Mouse (Mus musculus) mouse trophoblast stem cell (cell line): ENCODE results near the gene Spcs2.
"Not testable (repeated sequence)": the region's sequence is repeated elsewhere in the genome, so short reads cannot be mapped to it uniquely, and the experiment has no call there.

Source experiments
- in situ Hi-C, 2 experiments: fragments of 300-500 bp; cut with MseI, MboI; formaldehyde crosslinking; loops; 2 replicates in 1 of 2; 3 replicates in 1 of 2; pipeline ENCODE4 v1.15.1; 2025

Spcs2 gene

DNA sequence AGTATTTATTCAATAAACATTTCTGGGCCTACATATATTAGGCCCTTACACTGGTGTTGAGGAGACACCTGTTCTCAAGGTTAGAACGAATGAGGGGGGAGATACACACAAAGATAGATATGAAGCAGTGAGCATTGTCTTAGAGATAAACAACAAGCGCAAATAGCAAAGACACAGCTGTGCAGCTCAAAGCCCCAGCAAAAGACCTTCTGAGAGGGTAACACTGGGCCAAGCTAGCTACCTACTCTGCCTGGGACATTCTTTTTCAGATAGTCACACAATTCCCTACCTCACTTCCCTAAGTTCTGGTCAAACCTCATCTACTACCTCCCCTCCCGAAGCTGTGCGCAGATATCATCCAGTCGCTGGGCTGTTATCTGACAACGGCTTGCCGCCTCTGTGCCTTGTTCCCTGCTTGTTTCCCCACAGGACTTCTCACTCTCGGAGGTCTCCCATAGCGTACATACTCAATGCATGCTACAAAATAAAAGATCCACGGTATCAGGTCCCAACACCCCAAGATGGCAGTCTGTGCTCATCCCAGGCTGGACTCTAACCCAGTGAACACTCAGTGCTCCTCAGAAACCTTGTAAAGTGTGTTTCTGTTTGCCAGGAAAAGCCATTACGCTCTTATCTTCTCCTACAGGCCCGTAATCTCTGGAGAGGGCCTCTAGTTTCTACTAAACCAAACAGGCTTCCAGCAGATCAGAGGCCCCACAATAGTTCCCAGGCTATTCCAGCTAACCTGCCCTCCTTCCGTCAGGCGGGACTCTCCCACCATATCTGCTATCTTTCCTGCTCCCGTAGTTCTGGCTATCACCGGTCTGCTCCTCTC is 38.4 kb downstream of the Spcs2 start:
- in situ Hi-C loops = no loop called here

- in situ Hi-C loops = no loop called here
Measured at GRCm38 (mm10) chr7:99823045-99823663, 40.1 kb downstream of the Spcs2 start.

DNA sequence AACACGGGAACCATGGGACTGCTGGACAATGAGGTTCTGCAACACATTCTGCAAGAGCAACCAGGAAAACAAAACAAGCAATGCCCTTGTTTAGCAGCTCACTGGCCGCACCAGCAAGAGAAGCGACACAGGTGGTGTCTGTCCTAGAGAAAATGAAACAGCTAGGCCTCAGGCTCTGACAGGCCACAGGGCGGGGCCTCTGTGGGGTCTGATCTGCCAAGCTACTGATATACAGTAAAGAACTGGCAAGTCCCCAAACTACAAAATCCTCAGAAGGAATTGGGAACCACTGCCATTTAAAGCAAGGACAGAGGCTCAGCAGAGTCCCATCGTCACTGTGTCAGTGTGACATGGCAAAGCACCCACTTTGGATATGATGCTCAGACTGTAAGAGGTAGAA is 40.8 kb downstream of the Spcs2 start:
- in situ Hi-C loops = no loop called here

DNA sequence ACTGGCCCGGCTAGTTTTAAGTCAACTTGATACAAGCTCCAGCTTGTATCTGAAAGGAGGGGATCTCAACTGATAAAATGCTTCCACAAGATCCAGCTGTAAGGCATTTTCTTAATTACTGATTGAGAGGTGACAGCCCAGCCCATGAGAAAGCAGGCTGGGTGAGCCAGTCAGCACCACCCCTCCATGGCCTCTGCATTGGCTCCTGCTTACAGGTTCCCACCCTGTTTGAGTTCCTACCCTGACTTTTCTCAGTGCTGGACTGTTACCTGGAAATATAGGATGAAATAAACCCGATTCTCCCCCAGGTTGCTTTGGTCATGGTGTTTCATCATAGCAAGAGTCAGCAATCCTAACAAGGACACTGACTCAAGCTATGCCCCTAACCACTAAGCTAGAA is 41.3 kb downstream of the Spcs2 start:
- in situ Hi-C loops = no loop called here

- in situ Hi-C loops = not testable (repeated sequence)
Measured at GRCm38 (mm10) chr7:99818181-99818725, 45.0 kb downstream of the Spcs2 start.

GRCm38 (mm10) chr7:99813394-99813793 is 49.9 kb downstream of the Spcs2 start:
- in situ Hi-C loops = loop anchor here in 1 of 2 experiments (5.0 kb wide), 1 partner anchor 64 kb away; no protein-coding TSS in a partner anchor

GRCm38 (mm10) chr7:99811661-99812060 is 51.6 kb downstream of the Spcs2 start:
- in situ Hi-C loops = loop anchor here in 1 of 2 experiments (5.0 kb wide), 1 partner anchor 66 kb away; no protein-coding TSS in a partner anchor

DNA sequence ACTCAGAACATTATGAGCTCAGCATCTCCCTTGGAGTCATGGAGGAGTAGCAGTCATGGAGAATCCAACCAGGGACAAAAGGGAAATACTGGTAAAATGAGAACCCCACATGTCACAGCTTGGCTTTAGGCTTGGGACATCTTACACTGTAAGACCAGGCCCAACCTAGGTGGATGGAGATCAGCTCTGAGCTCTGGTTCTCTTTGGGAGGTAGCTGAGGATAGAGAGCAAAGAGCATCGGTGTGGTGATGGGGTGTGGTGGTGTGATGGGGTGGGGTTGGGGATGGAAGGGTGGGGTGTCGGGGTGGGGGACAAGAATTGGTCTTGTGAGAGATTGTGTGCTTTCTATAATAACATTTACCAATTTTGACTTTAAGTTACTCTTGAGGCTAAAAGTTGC is 52.4 kb downstream of the Spcs2 start:
- in situ Hi-C loops = loop anchor here in 1 of 2 experiments (5.0 kb wide), 1 partner anchor 66 kb away; no protein-coding TSS in a partner anchor

- in situ Hi-C loops = not testable (repeated sequence)
Measured at GRCm38 (mm10) chr7:99807043-99807442, 56.2 kb downstream of the Spcs2 start.

DNA sequence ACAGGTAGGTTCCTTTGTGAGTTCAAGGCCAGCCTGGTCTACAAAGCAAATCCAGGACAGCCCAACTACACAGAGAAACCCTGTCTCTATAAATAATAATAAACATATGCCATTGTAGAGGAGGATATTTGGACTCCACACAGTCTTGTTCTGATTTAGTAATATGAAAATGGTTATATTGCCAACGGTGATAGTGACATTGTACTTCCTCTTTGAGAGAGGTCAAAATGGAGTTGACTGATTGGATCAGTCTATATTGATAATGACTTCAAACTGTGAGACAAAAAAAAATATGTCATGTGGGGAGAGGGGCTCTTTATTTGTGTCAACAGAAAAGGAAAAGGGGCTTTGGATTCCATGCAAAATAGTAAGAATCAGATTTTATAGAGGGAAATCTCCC is 57.9 kb downstream of the Spcs2 start:
- in situ Hi-C loops = no loop called here

- in situ Hi-C loops = not testable (repeated sequence)
Measured at GRCm38 (mm10) chr7:99804033-99804432, 59.2 kb downstream of the Spcs2 start.

DNA sequence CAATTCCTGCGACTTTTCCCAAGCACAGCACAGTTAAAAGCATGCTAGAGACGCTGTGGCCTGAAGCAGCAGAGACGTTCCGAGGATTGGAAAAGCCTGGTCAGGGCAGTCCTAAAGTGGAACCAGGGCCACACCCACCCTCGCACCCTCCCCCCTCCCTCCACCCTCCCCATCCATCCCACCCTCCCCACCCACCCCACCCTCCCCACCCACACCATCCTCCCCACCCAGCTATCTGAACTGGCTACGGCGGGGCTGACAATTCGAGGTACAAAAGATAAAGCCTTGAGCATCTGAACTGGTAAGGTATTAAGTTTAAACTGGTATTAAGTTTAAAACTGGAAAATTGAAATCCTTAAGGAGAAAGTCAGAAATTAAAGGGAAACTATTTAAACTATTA is 59.7 kb downstream of the Spcs2 start:
- in situ Hi-C loops = no loop called here

DNA sequence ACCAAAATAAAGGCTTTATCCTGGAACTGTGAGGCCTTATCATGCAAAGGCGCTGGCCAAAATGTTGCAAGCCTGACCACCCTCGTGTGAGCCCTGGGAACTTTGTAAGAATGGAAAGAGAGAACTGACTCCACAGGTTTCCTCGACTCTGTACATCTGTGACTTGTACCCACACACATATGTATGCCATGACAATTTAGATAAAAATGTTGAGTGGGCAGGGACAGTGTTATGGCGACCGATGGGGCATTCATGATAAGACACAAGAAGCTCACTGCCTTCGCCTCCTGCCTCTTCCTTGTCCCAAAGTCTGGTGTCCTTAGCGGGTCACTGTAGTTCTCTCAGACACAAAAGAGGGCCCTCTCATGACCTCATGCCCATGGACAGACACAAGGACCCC is 64.1 kb downstream of the Spcs2 start:
- in situ Hi-C loops = loop anchor here (5.0 to 10.0 kb wide), 4 partner anchors 142 to 177 kb away; partner anchors contain the start of gene Tpbgl (in 1 of the 2)

DNA sequence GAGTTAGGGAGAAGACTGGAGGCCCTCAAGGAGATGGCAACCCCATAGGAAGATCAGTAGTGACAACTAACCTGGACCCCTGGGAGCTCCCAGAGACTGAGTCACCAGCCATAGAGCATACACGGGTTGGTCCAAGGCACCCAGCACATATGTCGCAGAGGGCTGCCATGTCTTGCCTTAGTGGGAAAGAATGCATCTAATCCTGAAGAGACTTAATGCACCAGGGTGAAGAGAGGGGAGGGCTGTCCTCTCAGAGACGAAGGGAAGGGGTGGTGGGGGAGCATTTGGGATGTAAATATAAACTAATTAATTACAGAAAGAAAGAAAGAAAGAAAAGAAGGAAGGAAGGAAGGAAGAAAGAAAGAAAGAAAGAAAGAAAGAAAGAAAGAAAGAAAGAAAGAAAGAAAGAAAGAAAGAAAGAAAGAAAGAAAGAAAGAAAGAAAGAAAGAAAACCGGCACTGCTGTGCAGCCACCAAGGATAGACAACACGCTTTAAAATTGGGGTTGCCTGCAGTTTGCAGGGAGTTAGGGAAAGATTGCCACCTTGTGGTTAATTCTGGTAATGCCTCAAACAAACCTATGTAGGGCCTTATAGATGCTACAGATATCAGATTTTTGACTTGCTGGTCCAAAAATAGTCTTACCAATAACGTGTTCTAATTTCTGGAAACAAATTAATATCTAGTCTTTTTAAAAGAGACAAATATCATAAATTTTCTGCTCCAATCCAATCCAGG is 65.2 kb downstream of the Spcs2 start:
- in situ Hi-C loops = loop anchor here (5.0 to 10.0 kb wide), 4 partner anchors 141 to 176 kb away; partner anchors contain the start of gene Tpbgl (in 1 of the 2)

DNA sequence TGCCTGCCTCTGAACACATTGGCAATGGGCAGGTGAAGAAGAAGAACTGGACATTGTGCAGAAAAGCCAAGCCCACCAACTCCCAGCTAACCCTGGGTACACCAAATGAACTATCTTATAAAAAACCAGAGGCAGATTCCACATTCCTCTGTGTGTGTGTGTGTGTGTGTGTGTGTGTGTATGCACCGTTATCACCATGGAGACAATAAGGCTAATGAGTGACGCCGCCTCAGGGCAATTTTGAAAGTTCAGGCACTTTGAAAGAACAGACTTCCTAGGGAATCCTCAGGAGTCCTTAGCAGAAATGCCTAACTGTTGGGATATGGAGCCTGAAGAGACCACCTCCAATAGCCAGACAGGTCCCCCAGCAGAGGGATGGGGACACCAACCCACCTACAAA is 66.0 kb downstream of the Spcs2 start:
- in situ Hi-C loops = loop anchor here (5.0 to 10.0 kb wide), 4 partner anchors 140 to 175 kb away; partner anchors contain the start of gene Tpbgl (in 1 of the 2)

GRCm38 (mm10) chr7:99796471-99796870 is 66.8 kb downstream of the Spcs2 start:
- in situ Hi-C loops = loop anchor here (5.0 to 10.0 kb wide), 4 partner anchors 139 to 174 kb away; partner anchors contain the start of gene Tpbgl (in 1 of the 2)

DNA sequence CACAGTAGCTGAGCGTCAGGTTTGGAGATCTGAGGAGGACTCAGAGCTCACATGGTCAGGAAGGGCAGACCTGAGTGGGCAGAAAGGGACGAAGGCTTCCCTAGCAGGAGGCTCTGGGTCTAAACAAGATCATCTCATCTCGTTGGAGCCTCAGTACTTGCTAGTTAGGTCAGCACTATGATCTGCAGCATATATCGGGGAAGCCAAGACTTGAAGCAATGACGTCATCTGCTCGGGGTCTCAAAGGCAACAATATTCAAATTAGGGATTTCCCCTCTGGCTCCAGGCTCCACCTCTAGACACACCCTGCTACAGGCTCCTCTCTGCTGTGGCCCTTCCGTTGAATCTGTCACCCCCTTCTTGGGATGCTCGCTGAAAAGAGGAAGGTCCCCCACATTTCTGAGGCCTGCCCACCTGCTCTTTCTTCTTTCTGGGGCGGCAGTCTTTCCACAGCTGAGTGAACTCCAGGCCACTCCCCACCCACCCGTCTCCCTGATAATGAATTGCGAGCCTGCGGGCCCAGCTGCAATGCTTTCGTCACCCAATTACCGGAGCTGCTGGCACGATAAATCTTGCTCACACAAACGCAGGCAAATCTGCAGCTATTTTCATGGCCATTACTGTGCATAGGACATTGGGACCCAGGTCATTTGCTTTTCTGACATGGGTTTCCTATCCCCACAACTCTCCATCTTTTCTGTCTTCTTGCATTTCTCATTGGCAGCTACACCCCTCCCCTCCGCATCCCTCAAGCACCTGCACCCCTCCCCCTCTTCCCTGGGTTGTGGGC is 67.9 kb downstream of the Spcs2 start:
- in situ Hi-C loops = loop anchor here (5.0 to 10.0 kb wide), 4 partner anchors 138 to 173 kb away; partner anchors contain the start of gene Tpbgl (in 1 of the 2)

- in situ Hi-C loops = loop anchor here in 1 of 2 experiments (10.0 kb wide), 2 partner anchors 139 to 169 kb away; partner anchors contain the start of gene Tpbgl
Measured at GRCm38 (mm10) chr7:99794096-99794495, 69.2 kb downstream of the Spcs2 start.

DNA sequence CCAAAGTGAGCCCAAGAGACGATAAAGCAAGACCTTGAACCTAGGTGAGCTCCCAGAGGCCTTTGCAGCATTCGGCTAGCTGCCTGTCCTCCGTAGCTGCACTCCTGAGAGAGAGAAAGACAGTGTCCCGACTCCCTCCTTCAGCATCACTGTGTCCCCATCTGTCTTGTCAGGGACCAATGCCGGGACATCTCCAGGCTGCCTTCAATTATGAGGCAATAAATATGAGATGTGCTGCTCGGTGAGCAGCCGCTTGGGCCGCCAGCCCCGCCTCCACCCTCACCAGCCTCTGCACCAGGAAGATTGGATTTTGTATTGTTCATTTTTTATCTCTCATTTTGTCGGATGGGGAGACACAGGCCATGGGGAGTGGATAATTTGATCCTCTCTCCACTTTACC is 72.4 kb downstream of the Spcs2 start:
- in situ Hi-C loops = loop anchor here in 1 of 2 experiments (10.0 kb wide), 2 partner anchors 136 to 166 kb away; partner anchors contain the start of gene Tpbgl

GRCm38 (mm10) chr7:99788563-99788962 is 74.7 kb downstream of the Spcs2 start:
- in situ Hi-C loops = no loop called here
